Mouse (Mus musculus): ENCODE results near the gene Etv4.

Etv4 gene

GRCm38 (mm10) chr11:101784488-101785142, 556 bp downstream of the Etv4 start:
- DNase-seq: peak; percentile 38 to 46

- DNase-seq: no peak
These were observed 1.1 kb downstream of the Etv4 start for GRCm38 (mm10) chr11:101784072-101784471.

- DNase-seq: no peak
These were observed 1.6 kb downstream of the Etv4 start for GRCm38 (mm10) chr11:101783584-101783983.

GRCm38 (mm10) chr11:101783135-101783534, 2.0 kb downstream of the Etv4 start:
- no peak for DNase-seq

GRCm38 (mm10) chr11:101776846-101777245, 8.3 kb downstream of the Etv4 start:
- no peak for DNase-seq

- DNase-seq: no peak
These were observed 12.7 kb downstream of the Etv4 start for GRCm38 (mm10) chr11:101772449-101772848.

GRCm38 (mm10) chr11:101772027-101772426, 13.1 kb downstream of the Etv4 start:
- DNase-seq: no peak

GRCm38 (mm10) chr11:101770266-101770665, 14.9 kb downstream of the Etv4 start:
- DNase-seq: no peak

- no peak for DNase-seq
These were observed 16.4 kb downstream of the Etv4 start for GRCm38 (mm10) chr11:101768721-101769120.

- no peak for DNase-seq
These were observed 17.8 kb downstream of the Etv4 start for GRCm38 (mm10) chr11:101767326-101767725.

- no peak for DNase-seq
These were observed 20.6 kb downstream of the Etv4 start for GRCm38 (mm10) chr11:101764546-101764945.

- DNase-seq: peak in 1 of 2 experiments; percentile 25
These were observed 21.4 kb downstream of the Etv4 start for GRCm38 (mm10) chr11:101763723-101764122.

- DNase-seq: no peak
These were observed 25.6 kb downstream of the Etv4 start for GRCm38 (mm10) chr11:101759530-101759929.

GRCm38 (mm10) chr11:101758431-101758830, 26.7 kb downstream of the Etv4 start:
- DNase-seq: peak; percentile 17 to 33

GRCm38 (mm10) chr11:101757366-101757765, 27.8 kb downstream of the Etv4 start:
- no peak for DNase-seq

- no peak for DNase-seq
These were observed 28.6 kb downstream of the Etv4 start for GRCm38 (mm10) chr11:101756616-101757015.

GRCm38 (mm10) chr11:101733596-101733995, 51.6 kb downstream of the Etv4 start:
- no peak for DNase-seq

- peak; percentile 98 to 99 for DNase-seq
These were observed 52.4 kb downstream of the Etv4 start, which contains the start of gene Dhx8 for GRCm38 (mm10) chr11:101732518-101733440. Dhx8 (plus strand) TSS chr11:101732919.

GRCm38 (mm10) chr11:101729308-101729707, 55.9 kb downstream of the Etv4 start:
- no peak for DNase-seq

GRCm38 (mm10) chr11:101726765-101727164, 58.4 kb downstream of the Etv4 start:
- no peak for DNase-seq

GRCm38 (mm10) chr11:101725043-101725442, 60.1 kb downstream of the Etv4 start:
- no peak for DNase-seq

- no peak for DNase-seq
These were observed 65.1 kb downstream of the Etv4 start for GRCm38 (mm10) chr11:101719986-101720520.

Data from cerebellum, postnatal 36 days (tissue).